Mouse (Mus musculus): Measurements from ENCODE around the gene Ilf3.

The Ilf3 gene

DNA sequence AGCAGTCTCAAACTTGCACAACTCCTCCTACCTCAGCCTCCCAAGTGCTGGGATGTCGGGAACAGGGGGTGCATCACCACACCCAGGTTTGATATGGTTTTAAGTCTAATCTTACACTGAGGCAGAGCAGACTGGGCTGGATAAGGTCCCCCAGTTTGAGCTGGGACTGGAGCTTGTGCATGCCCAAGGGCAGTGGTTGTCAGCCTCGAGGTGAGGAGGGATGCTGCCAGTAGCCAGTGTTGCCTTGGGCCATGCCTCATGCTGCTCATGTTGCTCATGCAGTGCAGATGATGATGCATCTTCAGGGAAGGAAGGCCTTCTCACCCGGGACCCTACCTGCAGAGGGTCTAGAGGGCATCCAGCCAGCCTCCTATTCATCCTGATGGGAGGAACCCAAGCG, 37.9 kb downstream of the Ilf3 start:
- DNase-seq = no peak

DNA sequence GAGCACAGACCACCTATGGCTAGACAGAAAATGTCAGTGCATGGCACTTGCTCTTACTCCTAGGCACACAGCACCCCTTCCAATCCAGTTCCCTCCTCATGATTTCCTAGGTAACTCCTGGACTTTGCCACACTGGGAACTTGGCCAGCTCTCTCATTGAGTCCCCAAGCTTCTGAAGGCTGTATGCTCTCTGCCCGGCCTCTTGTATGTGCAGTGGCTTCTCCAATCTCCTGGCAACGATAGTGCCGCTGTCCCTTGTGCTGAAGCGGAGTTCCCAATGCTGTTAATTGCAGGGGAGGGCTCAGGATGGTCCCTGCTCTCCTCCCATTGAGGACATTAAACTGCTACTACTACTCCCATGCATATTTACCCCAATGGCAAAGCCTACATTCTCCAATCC, 40.3 kb downstream of the Ilf3 start:
- DNase-seq = peak; percentile 44 to 47

DNA sequence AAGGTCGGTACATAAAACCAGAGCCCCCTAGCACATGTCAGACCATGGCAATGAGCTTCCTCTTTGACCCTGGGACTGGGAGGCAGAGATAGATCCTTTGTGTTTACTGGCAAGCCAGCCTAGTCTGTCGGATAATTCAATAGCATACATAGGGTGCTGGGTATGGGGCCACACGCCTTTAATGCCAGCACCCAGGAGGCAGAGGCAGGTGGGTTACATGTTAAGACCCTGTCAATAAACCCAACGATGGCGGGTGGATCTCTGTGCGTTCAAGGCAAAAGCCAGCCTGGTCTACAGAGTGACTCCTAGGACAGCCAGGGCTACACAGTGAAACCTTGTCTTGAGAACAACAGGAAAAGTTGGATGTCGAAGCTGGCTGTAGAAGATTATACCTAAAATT, 41.0 kb downstream of the Ilf3 start:
- DNase-seq = no peak

DNA sequence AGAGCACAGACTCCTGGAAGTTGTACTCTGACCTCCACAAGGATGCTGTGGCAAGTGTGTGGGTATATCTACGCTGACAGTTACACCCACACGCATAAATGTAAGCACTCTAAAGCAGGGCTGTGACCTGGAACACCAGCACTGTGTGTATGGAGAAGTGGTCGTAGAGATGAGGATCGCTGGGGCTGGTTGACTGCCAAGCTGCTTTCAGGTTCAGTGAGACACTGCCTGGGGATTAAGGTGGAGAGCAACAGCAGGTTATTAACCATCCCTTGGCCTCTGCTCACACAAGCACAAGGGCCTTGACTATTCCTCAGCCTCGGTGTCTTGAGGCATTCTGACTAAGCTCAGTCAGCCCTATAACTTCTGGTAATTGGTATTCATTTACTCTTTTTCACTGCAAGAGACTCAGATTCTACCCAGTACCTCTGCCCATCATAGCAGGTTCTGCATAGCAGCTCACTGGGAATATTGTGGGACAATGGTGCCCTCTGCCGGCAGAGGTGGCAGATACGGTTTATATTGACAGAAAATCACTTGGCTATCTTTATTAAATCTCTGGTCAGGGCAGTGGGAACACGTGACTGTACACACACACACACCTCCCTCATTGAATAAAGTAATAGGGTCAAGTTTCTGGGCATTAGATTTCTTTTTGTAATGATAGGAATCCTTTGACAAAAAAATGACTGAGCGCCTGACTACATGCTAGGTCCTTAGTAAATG, 42.1 kb downstream of the Ilf3 start:
- peak; percentile 94 for DNase-seq

DNA sequence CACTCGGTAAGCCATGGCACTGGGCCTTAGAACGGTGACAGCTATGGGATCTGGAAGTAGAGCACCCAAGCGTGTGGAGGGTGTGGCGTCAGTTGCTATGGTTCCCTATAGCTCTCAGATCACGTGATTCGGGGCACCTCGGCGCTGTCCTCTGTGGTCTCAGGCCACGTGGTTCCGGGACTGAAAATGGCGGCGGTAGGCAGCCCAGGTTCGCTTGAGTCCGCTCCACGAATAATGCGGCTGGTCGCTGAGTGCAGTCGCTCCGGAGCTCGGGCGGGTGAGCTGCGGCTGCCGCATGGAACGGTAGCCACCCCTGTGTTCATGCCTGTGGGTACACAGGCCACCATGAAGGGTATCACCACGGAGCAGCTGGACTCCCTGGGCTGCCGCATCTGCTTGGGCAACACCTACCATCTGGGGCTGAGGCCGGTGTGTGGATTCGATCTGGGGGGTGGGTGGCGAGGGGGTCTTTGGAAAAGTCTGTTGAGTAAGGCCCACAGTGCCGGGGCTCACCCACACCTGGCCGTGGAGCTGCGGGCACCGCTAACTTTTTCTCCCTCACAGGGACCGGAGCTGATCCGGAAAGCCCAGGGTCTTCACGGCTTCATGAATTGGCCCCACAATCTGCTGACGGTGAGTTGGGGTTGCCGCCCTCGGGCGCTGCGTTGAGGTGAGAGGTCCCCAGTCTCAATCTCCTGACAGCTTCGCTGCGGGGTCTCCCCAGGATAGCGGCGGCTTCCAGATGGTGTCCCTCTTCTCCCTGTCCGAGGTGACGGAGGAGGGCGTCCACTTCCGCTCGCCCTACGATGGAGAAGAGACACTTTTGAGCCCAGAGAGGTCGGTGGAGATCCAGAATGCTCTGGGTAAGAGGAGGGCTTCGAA, 44.2 kb downstream of the Ilf3 start, which contains the start of gene Qtrt1:
Gene Qtrt1, plus strand, starts transcription at position 169 of the 882 bp plus-strand sequence.
- peak; percentile 93 to 94 for DNase-seq

DNA sequence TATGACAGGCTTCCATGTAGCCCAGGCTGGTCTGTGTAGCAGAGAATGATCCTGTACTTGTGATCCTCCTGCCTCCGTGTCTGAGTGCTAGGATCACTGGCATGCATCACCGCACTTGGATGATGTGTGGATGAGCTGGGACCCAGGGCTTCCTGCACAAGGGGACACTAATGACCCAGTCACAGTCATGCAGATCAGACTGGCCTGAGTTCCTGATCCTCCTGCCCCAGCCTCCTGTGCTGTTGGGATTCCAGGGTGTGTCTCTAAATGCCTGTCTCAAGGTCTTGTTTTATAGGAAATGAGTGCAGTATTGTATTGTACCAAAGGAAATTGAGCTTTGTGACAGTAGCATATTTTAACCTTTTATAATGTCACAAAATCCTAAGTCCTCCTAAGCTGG, 50.2 kb downstream of the Ilf3 start:
- no peak for DNase-seq

DNA sequence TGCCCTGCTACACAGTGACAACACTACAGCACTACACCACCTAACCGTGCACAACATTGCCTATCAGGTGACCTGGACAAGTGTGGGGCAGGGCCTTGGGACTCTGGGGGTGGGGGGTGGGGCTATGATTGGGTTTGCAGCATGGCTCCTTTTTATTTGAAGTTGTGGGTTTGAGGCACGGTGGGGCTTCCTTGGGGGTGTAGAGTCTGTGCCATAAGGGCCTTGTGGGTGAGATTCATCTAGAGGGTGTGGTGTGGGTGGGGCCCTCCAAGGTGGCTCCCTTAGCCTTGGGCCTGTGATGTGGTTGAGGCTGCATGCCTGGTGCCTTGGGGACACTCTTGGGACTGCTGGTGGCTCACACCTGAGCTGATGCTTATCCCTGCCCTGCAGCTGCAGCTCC, 52.0 kb downstream of the Ilf3 start:
- no peak for DNase-seq

DNA sequence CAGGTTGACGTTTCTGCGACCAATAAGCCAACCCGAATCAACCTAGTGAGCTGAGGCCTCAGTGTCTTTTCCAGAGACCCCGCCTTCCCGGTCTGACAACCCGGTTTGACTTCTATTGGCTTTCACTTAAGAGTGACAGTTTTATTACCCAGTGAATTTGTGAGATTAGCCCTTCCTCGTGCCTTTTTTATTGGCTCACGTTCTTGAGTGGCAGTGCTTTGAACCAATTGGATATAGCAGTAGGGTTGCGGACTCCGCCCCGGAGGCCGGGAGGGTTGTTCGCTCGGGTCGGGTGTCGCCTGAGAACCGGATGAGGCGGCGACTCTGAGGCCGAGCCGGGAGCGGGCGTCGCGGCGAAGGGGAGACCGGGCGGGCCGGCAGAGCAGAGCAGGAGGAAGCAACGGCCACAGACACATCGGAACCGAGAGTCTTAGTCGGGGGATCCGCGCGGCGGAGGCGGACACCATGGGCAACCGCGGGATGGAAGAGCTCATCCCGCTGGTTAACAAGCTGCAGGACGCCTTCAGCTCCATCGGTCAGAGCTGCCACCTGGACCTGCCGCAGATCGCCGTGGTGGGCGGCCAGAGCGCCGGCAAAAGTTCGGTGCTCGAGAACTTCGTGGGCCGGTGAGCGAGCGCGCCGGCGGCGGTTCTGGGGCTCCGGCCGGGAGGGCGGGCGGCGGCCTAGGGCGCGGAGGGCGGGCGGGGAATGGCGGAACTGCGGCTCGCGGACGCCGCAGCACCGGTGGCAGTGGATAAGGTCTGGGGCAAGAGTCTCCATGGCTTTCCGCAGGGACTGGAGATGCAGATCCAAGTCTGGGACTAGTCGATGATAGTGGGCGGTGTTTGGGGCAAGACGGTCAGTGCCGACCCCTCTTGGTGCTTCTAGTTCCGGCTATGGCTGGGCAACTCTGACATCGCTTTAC, 57.2 kb downstream of the Ilf3 start, which contains the start of gene Dnm2:
Gene Dnm2, plus strand, starts transcription at position 278 of the 925 bp plus-strand sequence.
- DNase-seq = peak; percentile 98 to 99

DNA sequence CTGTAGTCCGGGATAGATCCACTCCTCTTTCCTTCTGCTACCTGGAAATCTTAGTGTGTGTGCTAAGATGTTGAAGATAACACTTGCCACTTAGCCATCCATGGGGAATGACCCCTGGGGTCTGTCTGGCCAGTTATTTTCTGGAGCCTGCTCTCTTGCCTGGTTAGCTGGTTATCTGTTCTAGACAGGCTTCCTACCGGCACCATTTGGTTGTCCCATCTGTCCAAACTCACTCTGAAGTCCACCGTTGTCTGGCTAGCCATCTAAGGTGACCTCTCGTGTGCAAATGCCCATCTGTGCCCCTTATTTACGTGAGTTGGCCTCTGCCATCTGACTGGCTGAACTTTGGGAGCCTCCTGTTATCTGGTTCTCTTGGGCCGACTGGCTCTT, 57.9 kb downstream of the Ilf3 start:
- peak; percentile 64 to 66 for DNase-seq

DNA sequence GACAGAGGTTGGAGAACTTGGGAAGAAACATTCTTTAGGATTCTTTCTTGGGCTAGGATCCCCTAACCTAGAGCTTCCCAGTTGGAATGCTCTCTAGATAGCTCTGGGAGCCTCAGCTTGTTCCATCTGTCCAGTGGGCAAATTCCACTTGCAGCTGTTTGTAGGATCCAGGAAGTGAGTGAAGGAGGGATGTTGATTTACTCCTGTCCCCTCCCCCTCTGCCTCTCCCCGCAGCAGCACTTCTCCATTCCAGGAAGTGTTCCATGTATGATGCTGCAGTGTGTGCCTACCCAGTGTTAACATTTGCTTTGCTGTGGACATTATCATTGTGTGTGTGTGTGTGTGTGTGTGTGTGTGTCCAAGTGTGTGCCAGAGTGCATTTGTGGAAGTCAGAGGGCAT, 58.3 kb downstream of the Ilf3 start:
- DNase-seq = no peak

DNA sequence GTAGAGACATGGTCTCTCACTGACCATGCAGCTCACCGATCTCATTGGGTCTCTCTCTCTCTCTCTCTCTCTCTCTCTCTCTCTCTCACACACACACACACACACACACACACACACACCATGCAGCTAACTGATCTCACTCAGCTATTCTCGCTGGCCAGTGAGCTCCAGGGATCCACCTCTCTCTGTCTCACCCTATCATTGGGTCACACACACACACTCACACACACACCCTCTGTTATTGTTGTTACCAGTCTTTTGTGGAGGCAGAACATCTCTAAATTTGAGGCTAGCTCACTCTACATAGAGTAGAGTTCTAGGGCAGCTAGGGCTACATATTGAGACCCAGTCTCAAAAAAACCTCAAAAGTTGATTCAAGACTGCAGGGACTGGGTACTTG, 58.9 kb downstream of the Ilf3 start:
- no peak for DNase-seq

DNA sequence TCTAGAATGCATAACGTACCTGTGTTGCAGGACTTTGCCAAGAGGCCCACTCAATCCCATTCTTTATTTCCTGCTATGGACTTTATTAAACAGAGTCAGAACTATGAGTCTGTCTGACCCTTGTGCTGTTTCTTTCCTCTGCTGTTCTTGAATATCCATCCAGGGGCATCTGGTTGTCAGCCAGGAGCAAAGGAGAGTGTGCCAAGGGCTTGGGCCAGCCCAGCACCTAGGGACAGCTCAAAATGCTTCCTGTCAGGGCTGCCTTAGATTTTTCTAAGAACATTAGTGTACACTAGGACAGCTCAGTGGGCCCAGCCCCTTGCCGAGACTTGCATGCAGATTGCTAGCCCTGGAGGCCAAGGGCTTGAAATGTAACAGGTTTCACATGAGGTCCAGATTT, 60.1 kb downstream of the Ilf3 start:
- peak; percentile 73 to 82 for DNase-seq

DNA sequence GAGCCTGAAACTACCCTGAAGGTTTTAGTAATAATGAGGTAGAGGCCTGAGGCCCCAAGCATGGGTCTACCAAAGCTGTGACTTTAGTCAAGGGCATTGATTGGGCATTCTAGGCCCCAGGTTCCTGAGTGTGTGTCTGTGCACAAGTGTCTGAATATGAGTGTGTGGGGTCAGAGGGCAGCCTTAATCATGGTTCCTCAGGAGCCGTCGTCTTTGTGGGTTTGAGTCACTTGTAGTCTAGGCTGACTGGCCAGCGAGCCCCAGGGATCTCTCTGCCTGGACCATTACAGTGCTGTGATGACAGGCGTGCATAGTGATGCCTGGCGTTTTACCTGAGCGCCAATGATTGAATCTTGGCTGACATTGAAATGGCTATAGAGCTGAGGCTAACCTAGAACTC, 60.5 kb downstream of the Ilf3 start:
- no peak for DNase-seq

DNA sequence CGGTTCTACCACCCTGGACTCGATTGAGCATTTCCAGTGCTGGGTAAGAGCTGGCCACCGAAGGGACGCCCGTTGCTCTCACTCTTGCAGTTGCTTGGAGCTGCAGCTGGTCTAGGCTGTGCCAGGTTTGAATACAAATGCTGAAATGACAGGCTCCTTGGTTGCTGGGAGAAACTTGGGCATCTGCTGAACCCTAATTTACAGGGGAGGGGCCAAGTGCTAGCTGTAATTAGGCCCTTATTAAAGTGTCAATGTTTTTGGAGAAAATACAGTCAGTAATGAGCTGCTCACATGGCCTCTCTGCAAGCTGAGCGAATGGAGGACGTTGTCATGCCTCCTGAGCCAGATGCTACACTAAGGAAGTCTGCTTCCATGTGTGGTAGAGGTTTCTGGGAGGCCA, 63.1 kb downstream of the Ilf3 start:
- no peak for DNase-seq

DNA sequence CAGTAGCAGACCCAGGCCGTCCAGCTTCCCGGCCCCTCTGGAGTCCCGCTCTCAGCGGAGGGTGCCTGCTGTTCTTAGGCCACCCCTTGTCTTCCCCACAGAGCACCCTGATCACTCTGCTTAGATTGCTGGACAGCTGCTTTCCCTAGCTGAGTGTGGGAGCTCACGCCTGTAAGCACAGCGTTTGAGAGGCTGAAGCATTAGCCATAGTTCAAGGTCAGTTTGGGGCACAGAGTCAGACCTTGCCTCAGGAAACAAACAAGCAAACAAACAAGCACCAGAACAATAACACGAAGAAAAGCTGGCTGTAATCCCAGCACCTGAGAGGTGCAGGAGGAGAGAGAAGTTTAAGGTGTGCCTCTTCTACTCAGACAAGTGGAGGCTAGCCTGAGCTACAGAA, 64.4 kb downstream of the Ilf3 start:
- DNase-seq = no peak

DNA sequence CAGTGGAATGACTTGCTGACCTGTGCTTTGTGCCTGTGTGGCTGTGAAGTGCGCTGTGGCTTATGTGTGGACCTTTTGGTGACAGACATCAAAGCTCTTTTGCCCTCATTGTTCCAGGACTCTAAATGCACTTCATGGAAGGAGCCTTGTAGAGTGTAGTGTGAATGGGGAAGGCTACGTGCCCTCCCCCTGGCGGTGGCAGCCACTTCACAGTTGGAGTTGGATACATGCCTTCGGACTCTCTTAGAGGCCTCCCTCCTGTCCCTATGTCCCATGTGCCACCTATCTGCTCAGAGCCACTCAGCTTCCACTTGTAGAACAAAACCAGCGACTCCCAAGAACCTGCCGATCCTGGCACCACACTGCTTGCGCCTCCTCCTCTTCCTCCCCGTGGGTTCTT, 66.1 kb downstream of the Ilf3 start:
- peak in 1 of 2 experiments; percentile 56 for DNase-seq

DNA sequence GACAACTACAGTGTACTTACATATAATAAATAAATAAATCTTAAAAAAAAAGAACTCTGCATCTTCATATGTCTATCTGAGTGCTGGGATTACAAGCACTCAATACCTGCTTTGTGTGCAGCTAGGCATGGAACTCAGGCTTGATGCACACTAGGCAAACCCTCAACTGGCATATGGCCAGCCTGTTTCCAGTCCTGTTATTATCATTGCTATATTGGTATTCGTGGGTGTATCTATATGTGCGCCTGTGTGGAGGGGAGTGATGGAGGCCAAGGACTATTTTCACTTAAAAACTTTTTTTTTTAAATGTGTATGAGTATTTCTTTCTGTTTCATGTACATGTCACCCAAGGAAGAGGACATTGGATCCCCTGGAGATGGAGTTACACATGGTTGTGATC, 66.7 kb downstream of the Ilf3 start:
- DNase-seq = peak in 1 of 2 experiments; percentile 45

DNA sequence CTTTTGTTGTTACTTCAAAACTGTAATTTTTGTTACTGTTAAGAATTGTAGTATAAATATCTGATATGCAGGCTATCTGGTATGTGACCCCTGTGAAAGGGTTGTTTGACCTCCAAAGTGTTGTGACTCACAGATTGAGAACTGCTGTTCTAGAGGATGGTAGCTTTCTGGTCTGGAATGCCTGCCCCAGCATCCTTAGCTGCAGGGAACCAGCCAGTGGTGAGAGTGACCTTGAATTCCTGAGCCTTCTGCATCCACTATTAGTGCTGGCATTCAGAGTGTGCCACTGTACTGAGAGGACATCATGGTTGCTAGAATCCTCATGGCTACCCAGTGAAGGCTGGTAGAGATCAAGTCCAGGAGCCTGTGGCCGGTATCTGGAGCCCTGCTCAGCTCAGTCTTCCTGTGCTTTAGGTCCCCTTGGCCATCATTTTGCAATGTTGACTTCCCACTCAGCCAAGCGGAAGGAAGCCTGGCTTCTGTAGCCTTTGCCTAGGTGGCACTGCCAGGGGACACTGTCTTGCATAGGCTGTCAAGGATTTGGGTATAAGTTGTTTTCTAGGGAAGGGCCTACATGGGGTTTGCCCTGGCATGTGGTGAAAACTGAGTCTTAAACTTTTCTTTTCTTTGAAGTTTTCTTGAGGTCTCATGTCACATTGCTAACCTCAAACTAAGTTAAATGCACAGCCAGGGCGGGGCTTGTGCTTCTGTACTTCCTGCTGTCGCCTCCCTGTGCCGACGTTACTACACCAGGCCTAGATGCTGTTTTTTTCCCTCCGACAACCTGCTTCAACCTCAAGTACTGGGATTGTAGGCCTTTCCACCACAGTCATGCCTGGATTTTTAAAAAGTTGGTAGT, 68.3 kb downstream of the Ilf3 start:
- peak; percentile 42 to 52 for DNase-seq

DNA sequence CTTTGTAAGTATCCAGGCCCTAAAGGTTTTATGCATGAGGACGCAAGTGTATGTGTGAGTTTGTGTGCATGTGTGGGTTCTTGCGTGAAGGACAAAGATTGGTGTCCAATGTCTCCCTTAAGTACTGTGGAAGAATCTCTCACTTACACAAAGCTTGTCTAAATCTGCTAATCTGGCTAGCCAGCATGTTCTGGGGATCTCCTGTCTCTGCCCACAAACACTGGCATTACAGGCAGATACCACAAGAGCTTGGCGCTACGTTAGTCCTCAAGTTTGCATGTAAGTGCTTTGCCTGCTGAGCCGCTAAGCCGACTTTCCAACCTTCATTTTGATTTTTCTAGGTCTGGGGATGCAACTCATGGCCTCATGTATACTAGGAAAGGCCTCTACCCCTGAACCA, 69.9 kb downstream of the Ilf3 start:
- DNase-seq = no peak

DNA sequence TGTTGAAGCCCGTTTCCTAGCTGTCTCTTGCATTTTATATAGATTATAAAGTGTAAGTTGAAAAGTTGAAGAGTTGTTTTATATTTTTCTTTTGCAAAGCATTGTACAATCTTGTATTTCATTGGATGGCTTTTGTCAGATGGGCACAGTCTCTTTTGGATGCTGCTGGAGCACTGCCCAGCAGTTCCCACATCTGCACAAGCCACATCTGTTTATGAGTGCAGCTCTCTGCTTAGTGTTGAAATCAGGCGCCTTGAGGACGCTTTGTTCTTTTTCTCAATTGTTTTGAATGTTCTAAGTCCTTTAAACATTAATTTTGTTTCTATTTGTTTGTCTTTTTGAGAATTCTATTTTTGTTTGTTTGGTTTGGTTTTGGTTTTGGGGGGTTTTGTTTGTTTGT, 70.5 kb downstream of the Ilf3 start:
- DNase-seq = no peak

DNA sequence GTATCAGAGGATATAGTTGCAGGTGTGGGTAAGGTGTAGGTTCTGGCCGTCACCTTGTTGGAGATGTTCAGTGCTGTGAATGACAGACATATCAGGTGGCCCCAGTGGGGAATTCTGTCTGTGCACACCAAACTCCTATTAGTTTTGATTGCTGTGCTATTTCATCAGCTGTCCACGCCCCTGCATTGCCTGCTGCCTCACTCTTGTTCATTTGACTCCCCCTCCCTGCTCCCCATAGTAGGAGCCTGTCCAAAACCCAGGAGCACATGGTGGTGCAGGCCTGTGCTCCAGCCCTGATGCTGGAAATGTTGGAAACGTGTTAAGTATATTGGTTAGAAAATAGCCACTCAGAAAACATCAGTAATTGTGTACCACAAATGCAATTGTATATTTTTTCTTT, 71.8 kb downstream of the Ilf3 start:
- no peak for DNase-seq

DNA sequence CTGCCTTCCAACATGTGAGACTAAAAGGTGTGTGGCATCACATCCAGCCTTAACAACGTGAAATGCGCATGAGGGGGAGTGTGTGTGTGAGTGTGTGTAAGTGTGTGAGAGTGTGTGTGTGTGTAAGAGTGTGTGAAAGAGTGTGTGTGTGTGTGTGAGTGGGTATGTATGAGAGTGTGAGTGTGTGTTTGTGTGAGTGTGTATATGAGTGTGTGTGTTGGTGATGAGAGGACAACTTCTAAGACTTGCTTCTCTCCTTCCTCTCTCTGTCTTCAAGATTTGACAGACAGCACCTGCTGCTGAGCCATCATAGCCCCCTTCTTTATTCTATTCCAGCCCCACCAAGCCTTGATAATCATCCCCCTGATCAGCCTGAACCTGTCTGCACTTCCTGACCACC, 72.2 kb downstream of the Ilf3 start:
- no peak for DNase-seq
